Mouse (Mus musculus): Measurements from ENCODE around the gene Uri1. TPM values are rescaled to one million over a fixed set of nuclear protein-coding genes. Genes with fewer than 3 reads are reported as not detected.

Uri1 gene
- polyA plus RNA-seq, 1 experiment from 2014 or later = 33.4 TPM

DNA sequence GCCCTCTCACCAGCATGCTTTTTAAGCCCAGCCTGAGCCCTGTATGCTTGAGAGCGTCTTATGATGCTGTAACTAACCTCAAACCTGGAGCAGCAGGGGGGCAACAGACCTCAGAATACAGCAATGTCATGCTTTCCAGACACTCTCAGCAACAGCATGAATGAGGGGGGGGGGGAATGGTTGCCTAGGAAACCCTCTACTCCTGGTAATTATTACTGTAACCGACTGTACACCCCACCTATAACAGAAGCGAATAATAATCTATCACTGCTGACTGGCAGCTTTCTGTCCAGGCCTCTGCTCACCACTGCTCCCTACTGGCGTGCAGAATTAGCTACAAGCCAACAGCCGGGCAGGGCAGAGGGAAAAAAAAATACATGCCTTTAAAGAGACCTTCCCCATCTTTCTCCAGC is 88.6 kb downstream of the Uri1 start:
- WGBS = 21% methylated on average over 5 of the region's 5 CpGs
- H3K27me3 ChIP-seq (ENCODE audit: insufficient read depth, poor library complexity, severe bottlenecking) = no peaks in the 10 kb centered on the region
- peak overlapping the region; percentile 45 for H3K27ac ChIP-seq

DNA sequence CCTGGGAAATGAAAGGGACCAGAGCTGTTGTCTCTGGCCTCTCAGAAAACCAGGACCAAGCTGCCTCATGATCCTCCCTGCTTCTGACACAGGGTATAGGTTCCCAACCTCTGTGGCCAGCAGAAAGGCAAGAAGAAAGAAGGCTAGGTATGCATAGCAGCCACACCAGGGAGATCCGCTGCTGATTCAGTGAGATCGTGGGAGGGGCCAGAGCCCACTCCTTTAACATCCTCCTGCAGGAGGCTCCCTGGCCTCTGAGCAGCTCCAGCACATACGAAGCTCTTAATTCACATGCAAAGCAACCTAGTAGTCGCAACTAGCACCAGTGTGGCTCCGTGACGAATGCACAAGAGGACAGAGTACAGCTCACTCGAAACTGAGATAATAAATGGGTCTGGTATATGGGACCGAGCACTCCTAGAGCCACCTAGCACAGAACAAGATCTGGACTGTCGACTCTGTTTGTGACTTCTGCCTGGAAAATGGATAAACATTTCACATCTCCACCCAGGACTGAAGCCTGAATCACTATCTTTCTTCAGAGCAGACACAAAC is 89.5 kb downstream of the Uri1 start:
- Histone ChIP-seq H3K36me3 (no peaks in the 10 kb centered on the region), H3K4me1 (replicated peaks) (peaks cover 50% of the 10 kb centered on the region), H3K27me3 (ENCODE audit: insufficient read depth, poor library complexity, severe bottlenecking) (no peaks in the 10 kb centered on the region), H3K9me3 (no peaks in the 10 kb centered on the region), H3K27ac (peak overlapping the region; percentile 77), H3K4me3 (no peak overlapping the region; the same call in 1 of the 2 replicates)
- no peak for DNase-seq (ENCODE audit: low spot score)
- 29% methylated on average over 9 of the region's 9 CpGs for WGBS

More for the DNA sequence above, 88.6 kb downstream of the Uri1 start:
- Histone ChIP-seq H3K36me3 (peaks cover 7% of the 10 kb centered on the region), H3K4me1 (replicated peaks) (peaks cover 48% of the 10 kb centered on the region), H3K4me3 (no peak overlapping the region), H3K9me3 (peaks cover 4% of the 10 kb centered on the region; the same call in 1 of the 2 replicates)
- peak; percentile 65 for DNase-seq (ENCODE audit: low spot score)

GRCm38 (mm10) chr7:37931631-37932030 is 91.7 kb downstream of the Uri1 start:
- Histone ChIP-seq H3K27me3 (ENCODE audit: insufficient read depth, poor library complexity, severe bottlenecking) (no peaks in the 10 kb centered on the region), H3K4me3 (no peak overlapping the region), H3K4me1 (replicated peaks) (peaks cover 50% of the 10 kb centered on the region), H3K9me3 (no peaks in the 10 kb centered on the region), H3K36me3 (no peaks in the 10 kb centered on the region), H3K27ac (peak overlapping the region; percentile 83)
- peak; percentile 50 for DNase-seq (ENCODE audit: low spot score)
- 16% methylated on average over 3 of the region's 3 CpGs for WGBS

- H3K27ac ChIP-seq = peak overlapping the region; percentile 72
- H3K9me3 ChIP-seq = no peaks in the 10 kb centered on the region
- H3K4me1 ChIP-seq (replicated peaks) = peaks cover 48% of the 10 kb centered on the region
- WGBS = 72% methylated on average over 5 of the region's 5 CpGs
- H3K36me3 ChIP-seq = no peaks in the 10 kb centered on the region
- DNase-seq (ENCODE audit: low spot score) = no peak
- H3K4me3 ChIP-seq = no peak overlapping the region
- H3K27me3 ChIP-seq (ENCODE audit: insufficient read depth, poor library complexity, severe bottlenecking) = no peaks in the 10 kb centered on the region
Measured at GRCm38 (mm10) chr7:37929738-37930137, 93.6 kb downstream of the Uri1 start.

GRCm38 (mm10) chr7:37922999-37923398 is 100.4 kb downstream of the Uri1 start:
- Histone ChIP-seq H3K27ac (no peak overlapping the region), H3K36me3 (no peaks in the 10 kb centered on the region), H3K4me1 (replicated peaks) (peaks cover 11% of the 10 kb centered on the region; the same call in 1 of the 2 replicates), H3K9me3 (peaks cover 2% of the 10 kb centered on the region; the same call in 1 of the 2 replicates), H3K4me3 (no peak overlapping the region), H3K27me3 (ENCODE audit: insufficient read depth, poor library complexity, severe bottlenecking) (no peaks in the 10 kb centered on the region)
- no peak for DNase-seq (ENCODE audit: low spot score)
- 74% methylated on average over 4 of the region's 4 CpGs for WGBS

DNA sequence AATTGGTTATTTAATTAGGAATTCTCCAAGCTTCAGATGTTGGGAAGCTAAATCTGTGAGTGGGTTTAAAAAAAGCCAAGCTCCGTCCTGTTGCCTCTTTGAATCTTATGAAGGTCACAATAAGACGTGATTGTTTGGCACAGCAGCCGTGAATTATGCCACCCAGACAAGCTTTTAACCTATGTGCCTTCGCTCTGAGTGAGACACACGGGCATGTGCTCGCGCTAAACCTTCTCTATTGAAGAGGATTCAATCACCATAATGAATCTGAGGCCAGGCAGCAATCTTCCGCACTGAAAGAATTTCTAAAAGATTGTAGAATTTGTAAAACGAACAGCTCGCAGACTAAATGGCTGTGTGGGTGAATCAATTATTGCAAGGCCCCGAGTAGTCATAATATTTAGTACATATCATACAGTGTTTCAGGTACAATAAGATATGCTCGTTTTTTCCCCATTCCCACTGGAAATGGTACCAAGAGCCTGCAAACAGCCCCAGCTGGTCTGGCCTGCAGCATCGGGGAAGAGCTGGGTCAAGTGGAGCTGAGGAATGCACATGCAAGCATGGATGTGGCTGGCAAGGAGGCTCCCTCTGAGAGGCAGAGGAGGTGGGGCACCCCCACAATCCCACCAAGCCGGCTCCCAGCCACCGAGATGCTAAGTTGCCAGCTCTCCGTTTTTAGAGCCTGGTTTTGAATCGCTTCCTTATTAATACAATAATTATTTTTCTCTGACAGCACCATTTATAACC is 101.5 kb downstream of the Uri1 start:
- Histone ChIP-seq H3K27me3 (ENCODE audit: insufficient read depth, poor library complexity, severe bottlenecking) (no peaks in the 10 kb centered on the region), H3K9me3 (peaks cover 2% of the 10 kb centered on the region; the same call in 1 of the 2 replicates), H3K4me3 (no peak overlapping the region), H3K4me1 (replicated peaks) (peaks cover 11% of the 10 kb centered on the region; the same call in 1 of the 2 replicates), H3K36me3 (no peaks in the 10 kb centered on the region), H3K27ac (peak overlapping the region; percentile 25; the same call in 1 of the 2 replicates)
- WGBS = 81% methylated on average over 17 of the region's 17 CpGs
- DNase-seq (ENCODE audit: low spot score) = no peak

DNA sequence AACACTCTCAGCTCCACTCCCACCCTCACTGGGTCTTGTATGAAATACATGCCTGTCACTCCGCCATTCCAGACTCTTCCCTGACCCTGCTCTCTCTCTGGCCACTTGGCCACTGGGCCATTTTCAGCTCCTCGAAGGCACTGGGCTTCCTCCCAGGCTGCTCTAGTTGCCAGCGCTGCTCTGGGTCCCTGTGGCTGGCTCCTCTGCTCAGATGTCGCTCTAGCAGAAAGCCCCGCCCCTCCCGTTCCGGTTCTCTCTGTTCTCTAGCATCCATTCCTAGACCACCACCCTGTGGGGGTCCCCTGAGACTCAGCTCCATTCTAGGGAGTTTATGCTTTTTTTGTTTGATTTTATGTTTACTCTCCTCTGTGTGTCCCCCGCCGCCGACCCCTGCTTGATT is 104.4 kb downstream of the Uri1 start:
- 59% methylated on average over 10 of the region's 10 CpGs for WGBS
- Histone ChIP-seq H3K9me3 (peaks cover 2% of the 10 kb centered on the region; the same call in 1 of the 2 replicates), H3K4me3 (no peak overlapping the region), H3K27me3 (ENCODE audit: insufficient read depth, poor library complexity, severe bottlenecking) (no peaks in the 10 kb centered on the region), H3K27ac (no peak overlapping the region), H3K36me3 (no peaks in the 10 kb centered on the region), H3K4me1 (replicated peaks) (peaks cover 18% of the 10 kb centered on the region)
- DNase-seq (ENCODE audit: low spot score) = no peak

- 0 out of 2 replicates have a peak overlapping the region, but pooled peaks have one; percentile 23 for H3K27ac ChIP-seq
- H3K27me3 ChIP-seq (ENCODE audit: insufficient read depth, poor library complexity, severe bottlenecking) = no peaks in the 10 kb centered on the region
- no peaks in the 10 kb centered on the region for H3K9me3 ChIP-seq
- WGBS = 68% methylated on average over 18 of the region's 18 CpGs
- no peak for DNase-seq (ENCODE audit: low spot score)
- no peaks in the 10 kb centered on the region for H3K36me3 ChIP-seq
- H3K4me3 ChIP-seq = no peak overlapping the region
- H3K4me1 ChIP-seq (replicated peaks) = peaks cover 15% of the 10 kb centered on the region
Measured at GRCm38 (mm10) chr7:37916762-37917439, 106.5 kb downstream of the Uri1 start.

- H3K36me3 ChIP-seq = no peaks in the 10 kb centered on the region
- H3K27ac ChIP-seq = peak overlapping the region; percentile 64
- 51% methylated on average over 3 of the region's 3 CpGs for WGBS
- peaks cover 32% of the 10 kb centered on the region for H3K4me1 ChIP-seq (replicated peaks)
- no peaks in the 10 kb centered on the region for H3K9me3 ChIP-seq
- DNase-seq (ENCODE audit: low spot score) = no peak
- no peak overlapping the region for H3K4me3 ChIP-seq
- H3K27me3 ChIP-seq (ENCODE audit: insufficient read depth, poor library complexity, severe bottlenecking) = no peaks in the 10 kb centered on the region
Measured at GRCm38 (mm10) chr7:37911802-37912122, 111.6 kb downstream of the Uri1 start.

GRCm38 (mm10) chr7:37911114-37911801 is 112.1 kb downstream of the Uri1 start:
- Histone ChIP-seq H3K36me3 (no peaks in the 10 kb centered on the region), H3K4me1 (replicated peaks) (peaks cover 27% of the 10 kb centered on the region), H3K27me3 (ENCODE audit: insufficient read depth, poor library complexity, severe bottlenecking) (no peaks in the 10 kb centered on the region), H3K27ac (peak overlapping the region; percentile 64), H3K9me3 (no peaks in the 10 kb centered on the region), H3K4me3 (no peak overlapping the region)
- DNase-seq (ENCODE audit: low spot score) = no peak
- WGBS = 46% methylated on average over 5 of the region's 5 CpGs

GRCm38 (mm10) chr7:37910161-37910560 is 113.2 kb downstream of the Uri1 start:
- 85% methylated on average over 9 of the region's 9 CpGs for WGBS
- H3K4me1 ChIP-seq (replicated peaks) = peaks cover 26% of the 10 kb centered on the region
- H3K4me3 ChIP-seq = no peak overlapping the region
- H3K27ac ChIP-seq = no peak overlapping the region
- no peaks in the 10 kb centered on the region for H3K9me3 ChIP-seq
- no peaks in the 10 kb centered on the region for H3K36me3 ChIP-seq
- no peak for DNase-seq (ENCODE audit: low spot score)
- no peaks in the 10 kb centered on the region for H3K27me3 ChIP-seq (ENCODE audit: insufficient read depth, poor library complexity, severe bottlenecking)

Measured in hindbrain, embryonic 10.5 days (tissue).